Mouse (Mus musculus) small intestine, adult 2 months (tissue): Measurements from ENCODE around the gene Lrrc28.

ENCODE experiments used
- CTCF ChIP-seq: fragments of 200-500 bp; IDR thresholded peaks from 2 replicates; pipeline ENCODE4 v1.5.1; 2012; ENCODE audit warnings: low read depth, mild to moderate bottlenecking, control low read depth, inconsistent platforms, low read length, moderate library complexity, mixed read lengths; ENCODE audit not compliant: insufficient replicate concordance, insufficient read length; ENCODE audit errors: extremely low read depth
- POLR2A ChIP-seq: fragments of 200-500 bp; IDR thresholded peaks from 2 replicates; pipeline ENCODE4 v1.6.1; 2012; ENCODE audit warnings: low read depth, mild to moderate bottlenecking, control low read depth, inconsistent platforms, low read length, moderate library complexity

DNA sequence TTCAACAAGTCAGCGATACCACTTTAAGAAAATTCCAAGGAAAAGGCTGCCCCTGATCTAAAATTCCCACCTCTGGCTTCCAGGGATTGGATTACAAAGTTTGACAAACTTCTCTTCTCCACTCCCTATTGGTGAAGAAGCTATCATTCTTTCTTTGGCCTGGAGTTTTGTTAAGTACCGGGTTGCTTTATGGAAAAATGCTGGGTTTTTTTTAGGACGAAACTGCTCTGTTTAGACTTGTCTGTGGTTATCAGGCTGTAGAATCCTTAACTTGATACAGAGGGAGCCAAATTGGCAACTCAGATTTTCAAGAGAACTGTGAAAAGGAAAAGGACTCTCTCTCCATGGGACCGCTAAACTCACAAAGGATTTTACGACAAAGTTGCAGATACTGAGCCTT, 2.2 kb upstream of the Lrrc28 start, which contains the start of gene Ttc23:
- TF ChIP-seq POLR2A (no peak), CTCF (no peak)
